Mouse (Mus musculus) spleen, adult 2 months (tissue): Measurements from ENCODE around the gene Akap17b. TPM values are rescaled to one million over a fixed set of nuclear protein-coding genes. Genes with fewer than 3 reads are reported as not detected.

ENCODE experiments used
- DNase-seq, 2 experiments: peaks; one replicate each; pipeline versions ENCODE4 v3.0.0 to v3.0.0-alpha.2; 2012 to 2021; ENCODE audit warnings: low spot score in 2 of 2, low read depth in 1 of 2
- H3K27ac ChIP-seq: fragments of 200-500 bp; 2 replicates; pipeline ENCODE4 v1.5.1; 2012; ENCODE audit warnings: low read length, inconsistent platforms; ENCODE audit not compliant: insufficient read depth
- H3K27me3 ChIP-seq: fragments of 200-500 bp; 2 replicates; pipeline ENCODE4 v1.6.1; 2012; ENCODE audit warnings: mild to moderate bottlenecking, moderate library complexity, low read length, inconsistent platforms; ENCODE audit not compliant: control insufficient read depth, insufficient read depth
- H3K36me3 ChIP-seq: fragments of 200-500 bp; 2 replicates; pipeline ENCODE4 v1.6.1; 2012; ENCODE audit warnings: mild to moderate bottlenecking, low read length, inconsistent platforms; ENCODE audit not compliant: control insufficient read depth, insufficient read depth
- H3K4me1 ChIP-seq: fragments of 200-500 bp; 2 replicates; pipeline ENCODE4 v1.6.1; 2011; ENCODE audit warnings: inconsistent platforms; ENCODE audit not compliant: control insufficient read depth, insufficient read depth, insufficient read length
- H3K4me3 ChIP-seq: fragments of 200-500 bp; 2 replicates; pipeline ENCODE4 v1.5.1; 2011; ENCODE audit warnings: mild to moderate bottlenecking, inconsistent platforms; ENCODE audit not compliant: insufficient read depth, insufficient read length; ENCODE audit errors: extremely low read depth
- CTCF ChIP-seq: fragments of 200-500 bp; IDR thresholded peaks from 2 replicates; pipeline ENCODE4 v1.5.1; 2011; ENCODE audit warnings: mild to moderate bottlenecking, inconsistent platforms; ENCODE audit not compliant: insufficient read depth, insufficient read length, insufficient replicate concordance; ENCODE audit errors: extremely low read depth
- POLR2A ChIP-seq: fragments of 200-500 bp; IDR thresholded peaks from 2 replicates; pipeline ENCODE4 v1.6.1; 2011; ENCODE audit warnings: low read depth, low read length, inconsistent platforms
- WGBS: fragments of 180-500 bp; shearing (Covaris S2); methylation state at CpG from one replicate; pipeline ENCODE4 v1.1.7; 2018; 5-methylcytosine and 5-hydroxymethylcytosine counted together
- polyA plus RNA-seq: library from polyadenylated mRNA; depleted of rRNA; stranded (reverse); fragments of >200 nt; gene quantifications from 2 replicates; pipeline ENCODE4 v1.2.3, GENCODE M21; 2012; rRNA removed

Gene Akap17b
- polyA plus RNA-seq, 1 experiment, result 0.36 TPM

DNA sequence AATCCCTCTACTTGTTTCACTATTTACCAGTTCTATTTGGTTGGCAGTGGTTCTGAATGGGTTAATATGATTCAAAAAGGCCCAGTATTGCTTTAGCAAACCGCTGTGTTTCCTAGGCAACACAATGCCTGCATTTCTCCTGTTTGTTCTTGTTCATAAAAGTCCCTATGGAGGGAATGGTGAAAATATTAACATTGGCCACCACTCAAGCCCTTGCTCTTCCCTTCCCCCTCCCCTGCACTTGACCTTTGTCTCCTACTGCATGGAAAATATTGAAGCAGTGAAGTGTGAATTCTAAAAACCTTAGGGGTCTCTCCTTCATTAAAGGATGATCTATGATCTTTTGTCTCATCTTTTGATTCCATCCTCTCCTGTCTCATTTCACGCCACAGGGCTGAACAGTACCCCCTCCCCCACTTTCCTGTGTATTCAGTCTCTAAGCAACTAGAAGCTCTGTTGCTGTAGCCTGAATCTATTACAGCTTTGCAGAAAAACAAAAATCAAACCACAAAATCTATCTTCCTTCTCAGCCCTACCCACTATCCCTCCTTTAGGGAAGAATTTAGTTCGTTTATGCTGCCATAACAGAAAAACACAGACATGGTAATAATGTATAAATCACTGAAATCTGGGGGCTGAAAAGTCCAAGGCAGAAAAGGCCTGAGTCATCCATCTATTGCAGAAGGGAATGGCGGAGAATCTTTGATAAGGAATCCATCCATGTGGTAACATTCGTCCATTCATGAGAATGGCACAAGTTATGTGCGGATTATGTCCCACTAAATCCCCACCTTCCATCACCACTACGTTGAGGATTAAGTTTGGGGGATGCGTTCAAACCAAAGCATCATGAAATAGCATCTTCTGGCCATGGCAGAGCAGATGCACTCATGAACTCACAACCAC lies 57.6 kb downstream of the Akap17b start:
- no peak overlapping the region for H3K27ac ChIP-seq
- H3K4me3 ChIP-seq, result no peak overlapping the region
- H3K36me3 ChIP-seq, result no peaks in the 10 kb centered on the region
- no peak for DNase-seq
- no peaks in the 10 kb centered on the region for H3K4me1 ChIP-seq
- TF ChIP-seq CTCF (no peak), POLR2A (no peak)
- H3K27me3 ChIP-seq, result no peaks in the 10 kb centered on the region
- WGBS, result 71% methylated on average over 8 of the region's 8 CpGs

DNA sequence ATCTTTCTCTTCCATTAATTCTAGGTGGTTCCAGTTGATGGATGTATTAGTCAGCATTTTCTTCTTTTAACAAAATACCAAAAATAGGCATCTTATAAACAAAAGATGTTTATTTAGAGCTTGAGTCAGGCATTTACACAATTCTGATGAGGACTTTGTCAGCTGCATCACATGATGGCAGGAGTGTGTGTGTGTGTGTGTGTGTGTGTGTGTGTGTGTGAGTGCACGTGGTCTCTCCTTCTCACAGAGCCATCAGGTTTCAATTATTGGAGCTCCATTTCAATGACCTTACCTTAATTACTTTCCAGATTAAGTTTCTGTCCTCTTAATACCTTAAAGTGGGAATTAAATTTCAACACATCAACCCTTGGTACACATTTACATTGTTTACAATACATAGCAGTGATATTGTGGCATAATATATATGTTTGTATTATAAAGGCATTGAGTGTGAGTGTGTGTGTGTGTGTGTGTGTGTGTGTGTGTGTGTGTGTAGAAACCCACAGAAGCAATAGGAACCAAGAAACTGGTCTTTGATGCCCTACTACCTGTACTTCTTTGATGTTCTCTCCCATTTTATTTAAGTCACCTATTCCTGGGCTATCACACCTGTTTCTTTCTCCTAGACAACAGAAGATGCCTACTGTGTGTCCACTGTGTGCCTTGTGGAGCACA lies 58.4 kb downstream of the Akap17b start:
- H3K4me3 ChIP-seq, result no peak overlapping the region
- no peaks in the 10 kb centered on the region for H3K36me3 ChIP-seq
- no peak for DNase-seq
- no peaks in the 10 kb centered on the region for H3K27me3 ChIP-seq
- no peak overlapping the region for H3K27ac ChIP-seq
- H3K4me1 ChIP-seq, result no peaks in the 10 kb centered on the region
- 69% methylated on average over 1 of the region's 1 CpGs for WGBS
- no peak for TF ChIP-seq POLR2A
- no peak for TF ChIP-seq CTCF

DNA sequence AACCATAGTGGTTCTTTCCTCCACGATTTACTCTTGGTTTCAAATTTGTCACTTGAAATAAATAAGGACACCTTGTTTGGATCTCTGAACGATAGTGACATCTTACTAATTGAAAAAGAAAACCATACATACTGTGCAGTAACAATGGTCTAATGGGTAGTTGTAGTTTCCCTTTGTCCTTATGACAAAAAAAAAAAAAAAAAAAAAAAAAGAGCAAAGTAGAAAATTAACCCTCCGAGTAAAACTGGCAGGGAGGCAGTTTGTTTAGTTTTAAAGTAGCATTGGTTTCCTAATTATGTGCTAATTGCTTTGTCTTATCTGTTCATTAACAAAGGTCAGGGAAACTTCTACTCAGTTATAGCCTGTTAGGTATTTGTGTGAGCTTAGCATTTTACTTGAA lies 83.1 kb downstream of the Akap17b start:
- WGBS, result 26% methylated on average over 3 of the region's 3 CpGs
- Histone ChIP-seq H3K27me3 (no peaks in the 10 kb centered on the region), H3K27ac (no peak overlapping the region), H3K36me3 (no peaks in the 10 kb centered on the region), H3K4me1 (no peaks in the 10 kb centered on the region), H3K4me3 (no peak overlapping the region)
- no peak for DNase-seq
- no peak for TF ChIP-seq CTCF
- no peak for TF ChIP-seq POLR2A

DNA sequence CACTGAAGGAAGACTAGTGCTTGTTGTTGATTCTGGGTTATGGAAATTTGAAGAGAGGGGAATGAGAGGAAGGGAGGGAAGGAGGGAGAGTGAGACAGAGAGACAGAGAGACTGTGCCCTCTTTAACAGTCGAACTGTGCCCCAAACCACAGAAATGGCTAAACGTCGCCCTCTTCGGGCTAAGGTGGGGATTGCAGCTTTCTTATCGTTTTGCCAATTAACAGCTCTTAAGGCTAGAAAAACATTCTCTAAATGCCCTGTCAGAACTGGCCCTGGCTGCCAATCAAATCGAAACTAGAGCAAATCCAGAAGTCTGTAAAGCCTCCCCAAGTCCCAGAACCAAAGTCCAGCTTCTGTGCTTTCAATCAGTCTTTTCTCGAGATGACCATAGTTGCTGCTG lies 83.5 kb downstream of the Akap17b start:
- no peaks in the 10 kb centered on the region for H3K36me3 ChIP-seq
- WGBS, result 15% methylated on average over 7 of the region's 7 CpGs
- no peaks in the 10 kb centered on the region for H3K27me3 ChIP-seq
- H3K4me3 ChIP-seq, result no peak overlapping the region
- TF ChIP-seq POLR2A (no peak), CTCF (peak; percentile 40; the same call in 1 of the 2 replicates)
- no peak overlapping the region for H3K27ac ChIP-seq
- DNase-seq, result peak; percentile 15 to 43
- no peaks in the 10 kb centered on the region for H3K4me1 ChIP-seq

DNA sequence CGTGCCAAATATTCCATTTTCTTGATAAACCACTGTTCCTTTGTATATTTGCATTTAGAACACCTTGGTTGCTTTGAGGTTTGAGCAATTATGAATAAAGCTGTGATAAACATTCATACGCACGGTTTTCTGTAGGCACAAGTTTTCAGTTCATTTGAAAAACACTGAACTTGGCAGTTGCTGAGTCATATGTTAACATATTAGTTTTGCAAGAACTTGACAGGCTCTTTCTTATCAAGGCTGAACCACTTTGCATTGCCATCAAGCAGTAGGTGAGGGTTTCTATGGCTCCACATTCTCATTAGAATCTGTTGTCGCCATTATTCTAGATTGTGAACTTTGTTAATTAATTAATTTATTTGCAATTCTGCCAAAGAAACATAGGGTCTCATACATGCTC lies 85.0 kb downstream of the Akap17b start:
- DNase-seq, result no peak
- Histone ChIP-seq H3K36me3 (no peaks in the 10 kb centered on the region), H3K4me3 (no peak overlapping the region), H3K27me3 (no peaks in the 10 kb centered on the region), H3K4me1 (no peaks in the 10 kb centered on the region), H3K27ac (no peak overlapping the region)
- 63% methylated on average over 4 of the region's 4 CpGs for WGBS
- TF ChIP-seq POLR2A (no peak), CTCF (no peak)

Other genes with a start within 250 kb of the Akap17b start
- gene Gm6268, start 244.1 kb downstream of the Akap17b start, polyA plus RNA-seq, result not detected in 2 replicates
- gene Gm14569, start 153.6 kb downstream of the Akap17b start, polyA plus RNA-seq, result not detected in 2 replicates
- gene Pgrmc1, start 47.2 kb downstream of the Akap17b start, polyA plus RNA-seq, result 25.6 and 34.9 TPM in 2 replicates
- 1.2 and 1.5 TPM in 2 replicates for gene Slc25a43, start 98.3 kb upstream of the Akap17b start, polyA plus RNA-seq
- 263 and 357 TPM in 2 replicates for gene Slc25a5, start 150.3 kb upstream of the Akap17b start, polyA plus RNA-seq
- gene Ube2a, start 228.5 kb upstream of the Akap17b start, polyA plus RNA-seq, result 19.8 and 21.9 TPM in 2 replicates
- 8.4 and 11.0 TPM in 2 replicates for gene C330007P06Rik, start 228.7 kb upstream of the Akap17b start, polyA plus RNA-seq